Mouse (Mus musculus) right cerebral cortex, postnatal 14 days (tissue): ENCODE data around the gene Retnlb.
A peak's percentile ranks its signal among the peaks of the same experiment; 100 is the strongest.
"Not testable (repeated sequence)": the region's sequence is repeated elsewhere in the genome, so short reads cannot be mapped to it uniquely, and the experiment has no call there.

Experiments
- DNase-seq: peaks from one replicate; pipeline ENCODE4 v3.0.0; 2022

The Retnlb gene

GRCm38 (mm10) chr16:48816695-48817094 is at the start of gene Retnlb:
Retnlb (plus strand) TSS chr16:48816856.
- DNase-seq: no peak

- DNase-seq: no peak
These were observed 47.5 kb upstream of the Retnlb start for GRCm38 (mm10) chr16:48769183-48769582.

GRCm38 (mm10) chr16:48771971-48772445 is 44.6 kb upstream of the Retnlb start, which contains the start of gene Trat1:
Trat1 (minus strand) TSS chr16:48772021.
- DNase-seq: no peak

GRCm38 (mm10) chr16:48777254-48777653 is 39.4 kb upstream of the Retnlb start:
- no peak for DNase-seq

- no peak for DNase-seq
These were observed 30.4 kb upstream of the Retnlb start for GRCm38 (mm10) chr16:48786258-48786657.

- DNase-seq: no peak
These were observed 27.9 kb upstream of the Retnlb start for GRCm38 (mm10) chr16:48788704-48789185.

GRCm38 (mm10) chr16:48798285-48798684 is 18.4 kb upstream of the Retnlb start:
- no peak for DNase-seq

- no peak for DNase-seq
These were observed 17.2 kb upstream of the Retnlb start for GRCm38 (mm10) chr16:48799470-48799869.

GRCm38 (mm10) chr16:48800906-48801305 is 15.8 kb upstream of the Retnlb start:
- DNase-seq: no peak

GRCm38 (mm10) chr16:48805412-48805811 is 11.2 kb upstream of the Retnlb start:
- DNase-seq: no peak

- DNase-seq: no peak
These were observed 10.1 kb upstream of the Retnlb start for GRCm38 (mm10) chr16:48806521-48806920.

- DNase-seq: peak; percentile 19
These were observed 7.3 kb upstream of the Retnlb start for GRCm38 (mm10) chr16:48809374-48809773.

GRCm38 (mm10) chr16:48811881-48812436 is 4.7 kb upstream of the Retnlb start:
- DNase-seq: no peak

GRCm38 (mm10) chr16:48818524-48818923 is 1.9 kb downstream of the Retnlb start:
- DNase-seq: no peak

GRCm38 (mm10) chr16:48826474-48826873 is 9.8 kb downstream of the Retnlb start:
- no peak for DNase-seq

- DNase-seq: no peak
These were observed 11.0 kb downstream of the Retnlb start for GRCm38 (mm10) chr16:48827625-48828024.

- no peak for DNase-seq
These were observed 12.4 kb downstream of the Retnlb start for GRCm38 (mm10) chr16:48829060-48829459.

- no peak for DNase-seq
These were observed 15.4 kb downstream of the Retnlb start for GRCm38 (mm10) chr16:48832055-48832454.

GRCm38 (mm10) chr16:48833626-48834025 is 17.0 kb downstream of the Retnlb start:
- not testable (repeated sequence) for DNase-seq

GRCm38 (mm10) chr16:48842266-48842665 is 25.6 kb downstream of the Retnlb start, which contains the start of gene Retnla:
Retnla (plus strand) TSS chr16:48842551.
- DNase-seq: no peak

- no peak for DNase-seq
These were observed 27.2 kb downstream of the Retnlb start for GRCm38 (mm10) chr16:48843671-48844386.

- DNase-seq: not testable (repeated sequence)
These were observed 48.3 kb downstream of the Retnlb start for GRCm38 (mm10) chr16:48865004-48865403.

- DNase-seq: no peak
These were observed 51.0 kb downstream of the Retnlb start for GRCm38 (mm10) chr16:48867690-48868089.
